Mouse (Mus musculus): Measurements from ENCODE around the gene Rhox3c.
"Not testable (repeated sequence)": the region's sequence is repeated elsewhere in the genome, so short reads cannot be mapped to it uniquely, and the experiment has no call there.

Gene Rhox3c

GRCm38 (mm10) chrX:37458285-37458684 lies at the start of gene Rhox3c:
Gene Rhox3c (plus strand): TSS chrX:37458585.
- not testable (repeated sequence) for DNase-seq (ENCODE audit: low spot score in 2 of 2)

GRCm38 (mm10) chrX:37411767-37412166 lies 46.6 kb upstream of the Rhox3c start, which contains the start of gene Rhox2b:
Gene Rhox2b (plus strand): TSS chrX:37412067.
- not testable (repeated sequence) for DNase-seq (ENCODE audit: low spot score in 2 of 2)

GRCm38 (mm10) chrX:37432194-37432593 lies 26.2 kb upstream of the Rhox3c start, which contains the start of gene Rhox4b:
Gene Rhox4b (plus strand): TSS chrX:37432494.
- DNase-seq (ENCODE audit: low spot score in 2 of 2): not testable (repeated sequence)

- DNase-seq (ENCODE audit: low spot score in 2 of 2): not testable (repeated sequence)
Observed at GRCm38 (mm10) chrX:37453380-37453779, 5.0 kb upstream of the Rhox3c start, which contains the start of gene Rhox2c. Gene Rhox2c (plus strand): TSS chrX:37453680.

- not testable (repeated sequence) for DNase-seq (ENCODE audit: low spot score in 2 of 2)
Observed at GRCm38 (mm10) chrX:37480037-37480436, 21.7 kb downstream of the Rhox3c start, which contains the start of gene Rhox4c. Gene Rhox4c (plus strand): TSS chrX:37480337.

- not testable (repeated sequence) for DNase-seq (ENCODE audit: low spot score in 2 of 2)
Observed at GRCm38 (mm10) chrX:37514059-37514458, 55.7 kb downstream of the Rhox3c start, which contains the start of gene Rhox4d. Gene Rhox4d (plus strand): TSS chrX:37514359.
